Mouse (Mus musculus) liver, embryonic 14.5 days (tissue): ENCODE measurements around the gene Hoxa7. TPM values are rescaled to one million over a fixed set of nuclear protein-coding genes. Genes with fewer than 3 reads are reported as not detected.

Source experiments
- ATAC-seq: fragments of 200-750 bp; cut with Nextera tagmentation; 2 replicates; pipeline ENCODE4 v1.8.0; 2017; ENCODE audit warnings: moderate number of reproducible peaks, mild to moderate bottlenecking, moderate library complexity; ENCODE audit not compliant: insufficient read depth
- DNase-seq, 3 experiments: peaks; one replicate each; pipeline ENCODE4 v3.0.0-alpha.2; 2012 to 2013; ENCODE audit warnings: low read depth in 3 of 3, low spot score in 3 of 3
- H3K27ac ChIP-seq: fragments of 300-500 bp; sonication (generic); 2 replicates; pipeline ENCODE4 v1.5.1; 2014; ENCODE audit warnings: moderate library complexity, mild to moderate bottlenecking, control low read depth, inconsistent platforms
- H3K27me3 ChIP-seq: fragments of 300-500 bp; sonication (generic); 2 replicates; pipeline ENCODE4 v1.6.1; 2014; ENCODE audit warnings: mild to moderate bottlenecking, low read length, moderate library complexity; ENCODE audit not compliant: control insufficient read depth, insufficient read depth
- H3K36me3 ChIP-seq: fragments of 300-500 bp; sonication (generic); replicated peaks from 2 replicates; pipeline ENCODE4 v1.6.1; 2014; ENCODE audit warnings: low read depth; ENCODE audit not compliant: control insufficient read depth, insufficient read depth
- H3K4me1 ChIP-seq, 2 experiments: fragments of 200-500 bp in 1 of 2; fragments of 300-500 bp in 1 of 2; sonication (generic) in 1 of 2; replicated peaks; 2 replicates each; pipeline ENCODE4 v1.6.1; 2012 to 2014; ENCODE audit warnings: antibody characterized with exemption in 1 of 2, inconsistent platforms in 1 of 2, low read length in 1 of 2; ENCODE audit not compliant: control insufficient read depth in 2 of 2, insufficient read depth in 2 of 2
- H3K4me2 ChIP-seq: fragments of 300-500 bp; sonication (generic); 2 replicates; pipeline ENCODE4 v1.6.1; 2014; ENCODE audit warnings: low read depth, mild to moderate bottlenecking, control low read depth, moderate library complexity
- H3K4me3 ChIP-seq, 2 experiments: fragments of 200-500 bp in 1 of 2; fragments of 300-500 bp in 1 of 2; sonication (generic) in 1 of 2; 2 replicates each; pipeline ENCODE4 v1.5.1; 2012 to 2014; ENCODE audit warnings: low read depth in 2 of 2, low read length in 2 of 2, mild to moderate bottlenecking in 2 of 2, control low read depth in 1 of 2, inconsistent platforms in 1 of 2, moderate library complexity in 1 of 2; ENCODE audit not compliant: insufficient read depth in 1 of 2
- H3K9ac ChIP-seq: fragments of 300-500 bp; sonication (generic); replicated peaks from 2 replicates; pipeline ENCODE4 v1.6.1; 2014; ENCODE audit warnings: mild to moderate bottlenecking, control low read depth, moderate library complexity
- H3K9me3 ChIP-seq: fragments of 300-500 bp; sonication (generic); 2 replicates; pipeline ENCODE4 v1.6.1; 2016; ENCODE audit warnings: low read length, mixed read lengths; ENCODE audit not compliant: control insufficient read depth
- CTCF ChIP-seq: IDR thresholded peaks from 2 replicates; pipeline ENCODE4 v1.5.1; 2016; ENCODE audit warnings: antibody characterized with exemption, low read depth, control low read depth
- EP300 ChIP-seq: IDR thresholded peaks from 2 replicates; pipeline ENCODE4 v1.6.1; 2016; ENCODE audit warnings: antibody characterized with exemption, low read depth
- WGBS: fragments of 180-500 bp; shearing (Covaris S2); extraction: QIAGEN DNeasy Blood & Tissue Kit; methylation state at CpG from one replicate; pipeline ENCODE4 v1.1.7; 2014; ENCODE audit not compliant: insufficient replicate concordance; 5-methylcytosine and 5-hydroxymethylcytosine counted together
- polyA plus RNA-seq, 2 experiments: library from polyadenylated mRNA; depleted of rRNA in 1 of 2; stranded (reverse) in 1 of 2; unstranded in 1 of 2; fragments of >200 nt; fragmentation: Nextera tagmentation in 1 of 2; extraction: Ambion mirVana in 1 of 2; gene quantifications; 2 replicates each; pipeline versions ENCODE4 v1.2.1 to v1.2.3; 2012 to 2014

Hoxa7 gene
- polyA plus RNA-seq, 2 experiments, result 0.23 to 0.26 TPM

GRCm38 (mm10) chr6:52174968-52175751 is 46.5 kb downstream of the Hoxa7 start:
- Histone ChIP-seq H3K4me1 (no peaks in the 10 kb centered on the region), H3K9me3 (no peaks in the 10 kb centered on the region), H3K27ac (no peak overlapping the region), H3K27me3 (peaks cover 100% of the 10 kb centered on the region), H3K4me2 (peak overlapping the region; percentile 2), H3K9ac (no peak overlapping the region), H3K4me3 (peak overlapping the region; percentile 21 to 41), H3K36me3 (no peaks in the 10 kb centered on the region)
- TF ChIP-seq CTCF (no peak), EP300 (no peak)
- no peak for ATAC-seq
- DNase-seq, result no peak
- 3% methylated on average over 41 of the region's 41 CpGs for WGBS

DNA sequence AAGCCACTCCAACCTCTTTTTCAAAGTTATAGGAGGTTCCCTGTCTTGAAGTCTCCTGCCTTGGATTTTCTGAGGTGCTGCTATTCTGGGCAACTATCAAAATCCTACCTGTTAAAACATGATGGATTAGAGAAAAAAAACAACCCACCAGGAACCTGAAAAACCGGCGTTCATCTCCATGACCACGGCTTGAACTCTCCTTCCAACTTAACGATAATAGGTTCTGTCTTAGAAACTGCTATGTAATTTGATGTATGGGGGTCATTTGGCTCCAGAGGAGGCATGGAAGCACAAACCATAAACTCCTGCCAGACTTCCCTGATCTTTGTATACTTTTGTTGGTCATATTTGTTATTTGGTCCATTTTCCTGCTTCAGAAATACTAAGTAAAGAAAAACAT is 48.0 kb downstream of the Hoxa7 start:
- TF ChIP-seq EP300 (no peak), CTCF (no peak)
- Histone ChIP-seq H3K9ac (no peak overlapping the region), H3K36me3 (no peaks in the 10 kb centered on the region), H3K27ac (no peak overlapping the region), H3K4me1 (no peaks in the 10 kb centered on the region), H3K4me3 (no peak overlapping the region), H3K4me2 (no peak overlapping the region), H3K27me3 (peaks cover 98% of the 10 kb centered on the region), H3K9me3 (no peaks in the 10 kb centered on the region)
- no peak for DNase-seq
- ATAC-seq, result no peak
- WGBS, result 12% methylated on average over 4 of the region's 4 CpGs

DNA sequence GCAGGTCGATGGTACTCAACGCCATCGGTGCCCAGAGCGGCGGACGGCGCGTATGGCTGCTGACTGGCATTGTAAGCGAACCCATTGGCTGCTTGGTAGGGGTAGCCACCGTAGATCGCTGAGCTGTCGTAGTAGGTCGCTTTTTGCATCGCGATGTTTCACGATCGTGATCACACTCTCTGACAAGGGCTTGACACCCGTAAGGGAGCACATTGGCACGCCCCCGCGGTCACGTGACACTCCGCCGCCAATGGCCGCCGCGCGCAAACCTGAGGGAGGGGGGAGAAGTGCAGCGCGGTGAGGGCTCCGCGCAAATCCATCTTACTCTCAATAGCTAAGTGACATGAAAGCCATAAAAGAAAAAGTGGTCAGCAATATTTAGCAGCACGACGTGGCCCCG is 49.2 kb downstream of the Hoxa7 start:
- Histone ChIP-seq H3K27me3 (peaks cover 98% of the 10 kb centered on the region), H3K9me3 (no peaks in the 10 kb centered on the region), H3K4me1 (no peaks in the 10 kb centered on the region), H3K36me3 (no peaks in the 10 kb centered on the region), H3K4me2 (peak overlapping the region; percentile 34), H3K27ac (no peak overlapping the region), H3K4me3 (no peak overlapping the region), H3K9ac (no peak overlapping the region)
- WGBS, result 3% methylated on average over 35 of the region's 35 CpGs
- peak in 1 of 3 experiments; percentile 10 for DNase-seq
- no peak for TF ChIP-seq EP300
- no peak for TF ChIP-seq CTCF
- ATAC-seq, result peak; percentile 15; the same call in 1 of the 2 replicates

DNA sequence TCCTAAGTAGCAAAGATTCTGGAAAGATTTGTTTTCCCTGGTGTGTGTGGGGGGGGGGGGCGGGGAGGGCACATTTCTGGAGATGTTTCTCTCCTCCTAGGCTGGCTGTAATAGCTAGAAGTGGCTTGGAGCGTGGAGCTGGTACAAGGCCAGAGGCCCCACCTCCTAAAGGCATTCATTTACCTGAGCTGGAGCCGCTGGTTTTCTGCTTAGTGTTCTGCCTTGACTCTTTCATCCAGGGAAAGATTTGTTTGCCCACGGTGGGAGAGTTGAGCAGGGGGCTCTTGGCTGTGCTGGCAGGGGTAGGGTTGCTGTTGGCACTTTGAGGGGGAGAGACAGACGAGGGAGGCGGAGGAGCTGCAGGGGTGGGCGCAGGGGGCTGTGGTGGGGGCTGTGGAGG is 49.7 kb downstream of the Hoxa7 start:
- Histone ChIP-seq H3K4me3 (no peak overlapping the region), H3K4me2 (no peak overlapping the region), H3K36me3 (no peaks in the 10 kb centered on the region), H3K4me1 (no peaks in the 10 kb centered on the region), H3K9ac (no peak overlapping the region), H3K9me3 (no peaks in the 10 kb centered on the region), H3K27me3 (peaks cover 98% of the 10 kb centered on the region), H3K27ac (no peak overlapping the region)
- no peak for ATAC-seq
- TF ChIP-seq CTCF, result no peak
- TF ChIP-seq EP300, result no peak
- WGBS, result 30% methylated on average over 7 of the region's 7 CpGs
- DNase-seq, result no peak

- Histone ChIP-seq H3K4me2 (no peak overlapping the region), H3K27ac (no peak overlapping the region), H3K9ac (no peak overlapping the region), H3K36me3 (no peaks in the 10 kb centered on the region), H3K9me3 (no peaks in the 10 kb centered on the region), H3K27me3 (peaks cover 98% of the 10 kb centered on the region), H3K4me3 (no peak overlapping the region), H3K4me1 (no peaks in the 10 kb centered on the region)
- no peak for TF ChIP-seq EP300
- no peak for TF ChIP-seq CTCF
- ATAC-seq, result no peak
- 34% methylated on average over 4 of the region's 4 CpGs for WGBS
- no peak for DNase-seq
Measured at GRCm38 (mm10) chr6:52171331-52171730, 50.3 kb downstream of the Hoxa7 start.
